Mouse (Mus musculus) C2C12 (cell line): ENCODE results near the gene Nfic.

Experiments
- CTCF ChIP-seq: IDR thresholded peaks from one replicate; pipeline ENCODE4 v1.5.1; 2011; ENCODE audit not compliant: control insufficient read depth, insufficient read depth, insufficient read length
- MAX ChIP-seq: IDR thresholded peaks from one replicate; pipeline ENCODE4 v1.6.1; 2011; ENCODE audit warnings: mild to moderate bottlenecking, control low read depth
- MYOD1 ChIP-seq: IDR thresholded peaks from one replicate; pipeline ENCODE4 v1.6.1; 2011; ENCODE audit warnings: low read depth; ENCODE audit not compliant: control insufficient read depth, insufficient read length
- MYOG ChIP-seq: IDR thresholded peaks from one replicate; pipeline ENCODE4 v1.6.1; 2011; ENCODE audit not compliant: control insufficient read depth, insufficient read length; ENCODE audit errors: extremely low read depth

GRCm38 (mm10) chr10:81355533-81355932 is 99.9 kb downstream of the Nfic start:
- TF ChIP-seq CTCF (no peak), MYOG (no peak), MAX (no peak), MYOD1 (no peak)
